In genomic region chr13:104627169-104627909, GRCm38 (mm10) we compare ENCODE assay signal across 19 mouse cellular contexts.
A peak's percentile ranks its signal among the peaks of the same experiment; 100 is the strongest.
DNase-seq lines count a peak whose midpoint lies in the region; ATAC-seq lines count a peak whose summit lies in the region.
"Had no signal": no experiment of that assay in that cellular context is flagged by ENCODE, and none has a peak within 500 bp of the region (broad histone marks: within the 10 kb centered on the region; RNA-seq: fewer than 3 reads in every experiment).

No protein-coding gene starts in this region.

- H3K4me2 ChIP-seq in heart, embryonic 16.5 days (ENCODE audit: low read depth, low read length), result peak overlapping the region; percentile 42
- no peak overlapping the region for H3K4me2 ChIP-seq in liver, embryonic 13.5 days
- H3K4me2 ChIP-seq: embryonic facial prominence, embryonic 12.5 days; neural tube, embryonic 13.5 days had no signal

- DNase-seq in embryo, embryonic 10 days (ENCODE audit: low spot score), result peak; percentile 23
- no peak for DNase-seq in embryo, embryonic 9.5 days (ENCODE audit: extremely low spot score)
- DNase-seq in heart, adult 9 months (ENCODE audit: low spot score in 2 of 2), result no peak
- DNase-seq in lung, postnatal 10 days, result peak; percentile 11
- no peak for DNase-seq in lung, postnatal 4 days
- DNase-seq in liver, embryonic 13.5 days, result no peak
- no peak for DNase-seq in adrenal gland, postnatal 36 days
- DNase-seq: cerebellum, adult 11 months; cerebellum, postnatal 36 days; gastrocnemius, postnatal 25 days; kidney, adult 11 months; kidney, postnatal 10 days; layer of hippocampus, adult 9-11 months; right cerebral cortex, postnatal 4 days; thymus, postnatal 4 days had no signal

- H3K4me3 ChIP-seq in heart, embryonic 16.5 days (ENCODE audit: low read length), result no peak overlapping the region
- no peak overlapping the region for H3K4me3 ChIP-seq in liver, embryonic 13.5 days (replicated peaks)
- H3K4me3 ChIP-seq: embryonic facial prominence, embryonic 12.5 days; neural tube, embryonic 13.5 days had no signal

- H3K9ac ChIP-seq in heart, embryonic 16.5 days (ENCODE audit: low read length), result peak overlapping the region; percentile 61
- H3K9ac ChIP-seq in liver, embryonic 13.5 days, result no peak overlapping the region
- H3K9ac ChIP-seq: embryonic facial prominence, embryonic 12.5 days; neural tube, embryonic 13.5 days had no signal

- ATAC-seq in heart, embryonic 16.5 days (replicated peaks; ENCODE audit: extremely low read depth, insufficient read depth, low FRiP score), result peak; percentile 85
- peak; percentile 83 for ATAC-seq in liver, embryonic 13.5 days (ENCODE audit: low read depth)
- ATAC-seq: Patski had no signal

- no peaks in the 10 kb centered on the region for H3K27me3 ChIP-seq in heart, embryonic 16.5 days (ENCODE audit: control insufficient read depth, insufficient read depth, low read length)
- H3K27me3 ChIP-seq in liver, embryonic 13.5 days, result no peaks in the 10 kb centered on the region
- H3K27me3 ChIP-seq: embryonic facial prominence, embryonic 12.5 days; neural tube, embryonic 13.5 days; Patski had no signal

- WGBS in heart, embryonic 16.5 days, result 35% methylated on average over 11 of the region's 11 CpGs
- WGBS in liver, embryonic 13.5 days (ENCODE audit: insufficient replicate concordance), result 42% methylated on average over 11 of the region's 11 CpGs

- H3K27ac ChIP-seq in heart, embryonic 16.5 days (ENCODE audit: low read length), result peak overlapping the region; percentile 96
- H3K27ac ChIP-seq in liver, embryonic 13.5 days, result no peak overlapping the region
- H3K27ac ChIP-seq: embryonic facial prominence, embryonic 12.5 days; neural tube, embryonic 13.5 days had no signal

- H3K4me1 ChIP-seq in heart, embryonic 16.5 days (ENCODE audit: control insufficient read depth, insufficient read depth, low read length), result peaks cover 34% of the 10 kb centered on the region
- H3K4me1 ChIP-seq in liver, embryonic 13.5 days (replicated peaks), result peaks cover 14% of the 10 kb centered on the region

- H3K36me3 ChIP-seq in heart, embryonic 16.5 days (ENCODE audit: control insufficient read depth, insufficient read depth), result no peaks in the 10 kb centered on the region
- 0 out of 2 replicates have a peak, but pooled peaks cover 2% of the 10 kb centered on the region for H3K36me3 ChIP-seq in liver, embryonic 13.5 days

- no peaks in the 10 kb centered on the region for H3K9me3 ChIP-seq in heart, embryonic 16.5 days (replicated peaks; ENCODE audit: control insufficient read depth, low read length)
- no peaks in the 10 kb centered on the region for H3K9me3 ChIP-seq in liver, embryonic 13.5 days (replicated peaks)
- H3K9me3 ChIP-seq: embryonic facial prominence, embryonic 12.5 days; neural tube, embryonic 13.5 days had no signal

Comparison
In these comparisons a context has a peak if more than half of its experiments do, and no peak if none do; other contexts are left out.
1. DNase-seq: peak in embryo, embryonic 10 days (single experiment) and lung, postnatal 10 days (single experiment); none in embryo, embryonic 9.5 days (single experiment), heart, adult 9 months (0 of 2), lung, postnatal 4 days (0 of 2), liver, embryonic 13.5 days (single experiment) and adrenal gland, postnatal 36 days (0 of 2).